Mouse (Mus musculus) cerebellum, postnatal 10 days (tissue): ENCODE measurements at regions not wholly inside any gene's neighbourhood (a gene's known extent, or its start where the extent isn't known, plus 50 kb on each side); places are given as distances from the start of the nearest gene placed in this dataset.
"Not testable (repeated sequence)": the region's sequence is repeated elsewhere in the genome, so short reads cannot be mapped to it uniquely, and the experiment has no call there.

ENCODE experiments used
- DNase-seq, 2 experiments: peaks; one replicate each; pipeline ENCODE4 v3.0.0; 2021; ENCODE audit warnings: mixed read lengths in 2 of 2

GRCm38 (mm10) chr8:51409123-51409522, 2102.4 kb upstream of the Aga start:
- no peak for DNase-seq

GRCm38 (mm10) chr8:51428443-51428842, 2083.1 kb upstream of the Aga start:
- DNase-seq, result no peak

- DNase-seq, result no peak
Observed at GRCm38 (mm10) chr8:51428851-51429250, 2082.7 kb upstream of the Aga start.

GRCm38 (mm10) chr8:51447636-51448035, 2063.9 kb upstream of the Aga start:
- peak; percentile 4 to 7 for DNase-seq

GRCm38 (mm10) chr8:51448600-51448999, 2062.9 kb upstream of the Aga start:
- no peak for DNase-seq

- no peak for DNase-seq
Observed at GRCm38 (mm10) chr8:51479406-51479805, 2032.1 kb upstream of the Aga start.

- DNase-seq, result peak in 1 of 2 experiments; percentile 2
Observed at GRCm38 (mm10) chr8:51502567-51502966, 2009.0 kb upstream of the Aga start.

- DNase-seq, result no peak
Observed at GRCm38 (mm10) chr8:51523163-51523562, 1988.4 kb upstream of the Aga start.

- not testable (repeated sequence) for DNase-seq
Observed at GRCm38 (mm10) chr8:51553118-51553517, 1958.4 kb upstream of the Aga start.
